Mouse (Mus musculus): ENCODE measurements around the gene Olfr688. TPM values are rescaled to one million over a fixed set of nuclear protein-coding genes. Genes with fewer than 3 reads are reported as not detected.

Olfr688 gene
- not detected in 2 replicates for polyA plus RNA-seq (2012; ENCODE audit: insufficient read depth, insufficient read length, low replicate concordance, missing spikeins)

DNA sequence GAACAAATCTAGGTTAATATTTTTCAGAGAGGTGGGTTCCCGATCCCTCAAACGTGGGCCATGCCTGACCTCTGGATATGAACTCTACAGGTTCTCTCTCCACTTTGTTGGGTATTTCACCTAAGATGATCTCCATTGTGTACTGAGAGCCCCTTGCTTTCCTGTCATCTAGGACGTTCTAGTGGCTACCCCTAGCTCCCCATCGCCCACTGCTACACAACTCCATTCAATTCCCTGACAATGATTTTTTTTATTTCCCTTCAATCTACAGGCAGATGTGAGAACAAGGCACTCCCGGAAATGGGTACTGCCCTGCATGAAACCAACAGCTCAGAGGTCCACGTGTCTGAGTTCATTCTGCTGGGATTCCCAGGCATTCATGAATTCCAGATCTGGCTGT lies at the start of gene Olfr688:
Gene Olfr688, plus strand, starts transcription at position 301 of the 400 bp plus-strand sequence.
- Histone ChIP-seq H3K4me3 (ENCODE audit: insufficient read depth, low read depth, low read length) (no peak within 1 kb of the TSS), H3K27ac (ENCODE audit: insufficient read depth, low read depth, low read length) (no peak within 1 kb of the TSS), H3K4me1 (ENCODE audit: control insufficient read depth, insufficient read depth, low read length) (no peaks in the 10 kb centered on the region)
- TF ChIP-seq POLR2A (IDR thresholded peaks at IDR 0.05; ENCODE audit: insufficient read depth, low read depth, low read length) (no peak), CTCF (IDR thresholded peaks at IDR 0.05; ENCODE audit: insufficient read depth, low read depth, low read length) (no peak)
- 84% methylated on average over 6 of the region's 6 CpGs for WGBS

DNA sequence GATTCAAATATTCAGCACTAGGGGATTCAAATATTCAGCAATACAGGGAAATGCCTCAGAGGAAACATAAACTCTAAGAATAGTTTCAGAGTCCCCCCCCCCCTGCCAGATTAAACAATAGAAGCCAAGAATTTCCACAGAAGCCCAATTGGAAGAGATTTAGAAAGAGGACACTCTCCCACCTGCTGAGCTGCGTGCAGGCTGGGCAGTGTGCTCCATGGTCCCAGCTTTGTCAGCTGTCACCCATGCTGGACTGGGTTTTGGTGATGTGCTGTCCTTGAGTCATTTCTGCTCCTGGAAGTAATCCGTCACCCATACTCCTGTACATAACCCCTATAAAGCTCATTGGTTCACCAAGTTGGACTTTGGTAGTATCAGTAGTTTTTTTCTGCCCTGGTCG lies 40.2 kb upstream of the Olfr688 start:
- TF ChIP-seq CTCF (IDR thresholded peaks at IDR 0.05; ENCODE audit: insufficient read depth, low read depth, low read length): no peak
- 83% methylated on average over 3 of the region's 3 CpGs for WGBS
- Histone ChIP-seq H3K4me3 (ENCODE audit: insufficient read depth, low read depth, low read length) (no peak overlapping the region), H3K27ac (ENCODE audit: insufficient read depth, low read depth, low read length) (no peak overlapping the region), H3K4me1 (ENCODE audit: control insufficient read depth, insufficient read depth, low read length) (no peaks in the 10 kb centered on the region)

DNA sequence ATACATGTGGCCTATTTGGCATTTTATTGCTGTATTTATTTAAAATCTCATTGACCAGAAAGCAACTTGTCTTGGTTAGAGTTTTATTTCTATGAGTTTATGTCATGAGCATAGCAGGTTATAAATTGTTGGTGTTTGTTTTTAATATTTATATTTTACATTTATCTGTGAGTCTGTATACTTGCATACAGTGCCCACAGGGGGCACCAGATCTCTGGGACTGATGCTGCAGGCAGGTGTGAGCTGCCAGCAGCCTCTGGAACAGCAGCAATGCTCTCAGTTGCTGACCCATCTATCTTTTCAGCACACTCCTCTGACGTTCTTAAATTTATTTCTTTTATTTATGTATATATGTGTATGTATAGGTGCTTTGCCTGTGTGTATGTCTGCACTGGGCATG lies 39.7 kb upstream of the Olfr688 start:
- Histone ChIP-seq H3K27ac (ENCODE audit: insufficient read depth, low read depth, low read length) (no peak overlapping the region), H3K4me3 (ENCODE audit: insufficient read depth, low read depth, low read length) (no peak overlapping the region), H3K4me1 (ENCODE audit: control insufficient read depth, insufficient read depth, low read length) (no peaks in the 10 kb centered on the region)
- 65% methylated on average over 1 of the region's 1 CpGs for WGBS
- TF ChIP-seq POLR2A (IDR thresholded peaks at IDR 0.05; ENCODE audit: insufficient read depth, low read depth, low read length) (no peak), CTCF (IDR thresholded peaks at IDR 0.05; ENCODE audit: insufficient read depth, low read depth, low read length) (no peak)

DNA sequence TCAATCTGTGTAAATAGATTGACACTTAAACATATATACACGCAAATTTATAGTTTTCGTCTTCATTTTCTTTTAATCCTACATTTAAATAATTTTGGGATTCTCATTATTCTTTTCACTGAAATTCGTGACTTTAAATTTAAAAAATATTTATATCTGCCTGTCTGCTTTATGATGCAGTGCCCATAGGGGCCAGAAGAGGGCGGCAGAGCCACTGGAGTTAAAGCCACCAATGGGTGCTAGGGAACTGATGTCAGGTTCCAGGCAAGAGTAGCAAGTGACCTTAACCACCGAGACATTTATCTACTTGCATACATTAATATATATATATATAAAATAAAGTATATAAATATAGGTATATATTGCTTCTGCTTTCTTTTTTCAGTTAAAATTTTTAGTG lies 31.2 kb upstream of the Olfr688 start:
- TF ChIP-seq POLR2A (IDR thresholded peaks at IDR 0.05; ENCODE audit: insufficient read depth, low read depth, low read length) (no peak), CTCF (IDR thresholded peaks at IDR 0.05; ENCODE audit: insufficient read depth, low read depth, low read length) (no peak)
- no peak overlapping the region for H3K4me3 ChIP-seq (ENCODE audit: insufficient read depth, low read depth, low read length)
- 68% methylated on average over 5 of the region's 5 CpGs for WGBS
- no peaks in the 10 kb centered on the region for H3K4me1 ChIP-seq (ENCODE audit: control insufficient read depth, insufficient read depth, low read length)
- no peak overlapping the region for H3K27ac ChIP-seq (ENCODE audit: insufficient read depth, low read depth, low read length)

DNA sequence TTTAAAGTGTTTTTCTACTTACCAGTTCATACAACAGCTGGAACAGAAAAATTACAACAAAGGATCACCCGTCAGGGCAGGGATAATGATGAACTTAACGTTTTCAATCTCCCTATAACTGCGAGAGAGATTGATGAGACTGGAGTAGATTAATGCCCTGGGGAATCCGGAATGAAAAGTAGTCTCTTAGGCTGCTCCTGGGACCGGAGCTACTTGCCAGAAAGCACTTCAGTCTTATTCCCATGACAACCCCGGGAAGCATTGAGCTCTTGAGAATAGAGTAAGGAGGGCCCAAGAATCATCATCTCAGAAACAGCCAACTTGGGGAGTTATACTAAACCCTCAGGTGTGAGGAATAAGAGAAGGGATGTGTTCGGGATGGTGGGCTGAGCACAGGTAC lies 15.5 kb upstream of the Olfr688 start:
- TF ChIP-seq CTCF (IDR thresholded peaks at IDR 0.05; ENCODE audit: insufficient read depth, low read depth, low read length) (no peak), POLR2A (IDR thresholded peaks at IDR 0.05; ENCODE audit: insufficient read depth, low read depth, low read length) (no peak)
- H3K27ac ChIP-seq (ENCODE audit: insufficient read depth, low read depth, low read length): no peak overlapping the region
- whole genome bisulfite sequencing: 71% methylated on average over 7 of the region's 7 CpGs
- no peak overlapping the region for H3K4me3 ChIP-seq (ENCODE audit: insufficient read depth, low read depth, low read length)
- H3K4me1 ChIP-seq (ENCODE audit: control insufficient read depth, insufficient read depth, low read length): no peaks in the 10 kb centered on the region

DNA sequence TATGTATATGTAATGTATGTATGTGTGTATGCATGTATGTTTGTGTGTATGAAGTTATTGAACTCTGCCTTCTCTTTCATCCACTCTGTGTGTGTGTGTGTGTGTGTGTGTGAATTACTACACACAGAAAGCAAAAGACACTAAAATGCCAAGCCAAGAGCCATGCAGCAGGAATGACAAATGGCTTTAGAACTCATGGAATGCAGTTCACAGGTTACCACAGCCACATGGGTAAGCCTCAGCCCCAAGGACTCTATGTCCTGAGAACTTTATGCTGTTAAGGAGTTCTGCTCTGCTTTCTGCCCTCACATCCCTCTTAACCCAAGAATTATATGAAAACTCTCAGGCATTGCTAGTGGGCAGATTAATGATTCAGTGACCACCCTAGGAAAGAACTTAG lies 2.2 kb downstream of the Olfr688 start:
- Histone ChIP-seq H3K27ac (ENCODE audit: insufficient read depth, low read depth, low read length) (no peak overlapping the region), H3K4me3 (ENCODE audit: insufficient read depth, low read depth, low read length) (no peak overlapping the region), H3K4me1 (ENCODE audit: control insufficient read depth, insufficient read depth, low read length) (no peaks in the 10 kb centered on the region)
- TF ChIP-seq CTCF (IDR thresholded peaks at IDR 0.05; ENCODE audit: insufficient read depth, low read depth, low read length): no peak
- no peak for TF ChIP-seq POLR2A (IDR thresholded peaks at IDR 0.05; ENCODE audit: insufficient read depth, low read depth, low read length)

DNA sequence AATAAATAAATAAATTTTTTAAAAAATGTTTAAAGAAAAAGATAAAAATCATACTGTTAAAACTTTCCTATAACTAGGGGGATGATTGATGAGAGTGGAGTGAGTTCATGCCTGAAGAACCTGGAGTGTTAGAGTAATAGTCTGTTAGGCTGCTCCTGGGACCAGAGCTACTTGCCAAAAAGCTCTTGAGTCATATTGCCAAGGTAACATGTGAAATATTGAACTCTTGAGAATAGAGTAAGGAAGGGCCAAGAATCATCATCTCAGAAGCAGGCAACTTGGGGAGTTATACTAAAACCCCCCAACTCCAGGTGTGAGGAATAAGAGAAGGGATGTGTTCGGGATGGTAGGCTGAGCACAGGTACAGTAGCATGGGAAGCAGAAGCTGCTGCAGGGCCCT lies 23.0 kb downstream of the Olfr688 start, which contains the start of gene Olfr689:
Gene Olfr689, plus strand, starts transcription at position 301 of the 400 bp plus-strand sequence.
- no peaks in the 10 kb centered on the region for H3K4me1 ChIP-seq (ENCODE audit: control insufficient read depth, insufficient read depth, low read length)
- H3K27ac ChIP-seq (ENCODE audit: insufficient read depth, low read depth, low read length): no peak within 1 kb of the TSS
- WGBS: 79% methylated on average over 1 of the region's 1 CpGs
- H3K4me3 ChIP-seq (ENCODE audit: insufficient read depth, low read depth, low read length): no peak within 1 kb of the TSS
- no peak for TF ChIP-seq POLR2A (IDR thresholded peaks at IDR 0.05; ENCODE audit: insufficient read depth, low read depth, low read length)
- TF ChIP-seq CTCF (IDR thresholded peaks at IDR 0.05; ENCODE audit: insufficient read depth, low read depth, low read length): no peak

DNA sequence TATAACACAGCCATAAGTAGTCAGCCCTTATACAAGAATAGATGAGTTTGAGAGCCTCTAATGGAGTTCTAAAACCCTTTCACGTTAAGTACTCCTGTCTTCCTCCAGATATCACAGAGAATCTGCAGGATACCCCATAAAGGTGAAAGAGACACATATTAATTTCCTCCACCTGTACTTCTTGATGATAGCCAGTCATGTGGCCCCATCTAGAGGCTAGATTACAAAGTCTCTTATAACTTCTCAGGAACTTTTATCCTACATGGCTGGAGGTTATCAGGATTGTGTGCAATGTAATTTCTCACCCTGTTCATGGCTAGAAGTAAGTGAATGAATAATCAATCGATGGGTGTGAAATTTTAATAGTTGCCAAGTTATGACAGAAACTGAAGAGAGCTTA lies 37.4 kb downstream of the Olfr688 start:
- Histone ChIP-seq H3K27ac (ENCODE audit: insufficient read depth, low read depth, low read length) (no peak overlapping the region), H3K4me1 (ENCODE audit: control insufficient read depth, insufficient read depth, low read length) (no peaks in the 10 kb centered on the region), H3K4me3 (ENCODE audit: insufficient read depth, low read depth, low read length) (no peak overlapping the region)
- TF ChIP-seq CTCF (IDR thresholded peaks at IDR 0.05; ENCODE audit: insufficient read depth, low read depth, low read length) (no peak), POLR2A (IDR thresholded peaks at IDR 0.05; ENCODE audit: insufficient read depth, low read depth, low read length) (no peak)
- 78% methylated on average over 2 of the region's 2 CpGs for WGBS

DNA sequence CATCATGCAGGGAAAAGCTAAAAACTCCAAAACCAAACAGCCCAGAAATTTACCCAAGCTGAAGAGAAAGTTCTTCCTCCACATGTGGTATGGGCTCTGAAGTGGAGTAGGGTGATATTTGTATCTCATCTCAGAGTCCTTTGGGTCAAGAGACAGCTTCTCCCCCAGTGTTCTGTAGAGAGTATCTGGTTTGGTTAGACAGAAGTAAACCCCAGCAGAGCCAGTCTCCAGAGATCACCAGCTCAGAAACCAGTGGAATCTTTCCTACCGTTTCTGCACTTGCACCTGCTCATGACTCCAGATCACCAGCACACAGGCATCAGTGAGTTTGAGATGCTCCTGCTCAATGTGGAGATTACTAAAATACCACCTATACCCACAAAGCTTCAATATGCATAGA lies 46.1 kb downstream of the Olfr688 start, which contains the start of gene Olfr690:
Gene Olfr690, minus strand, starts transcription at position 101 of the 400 bp plus-strand sequence.
- Histone ChIP-seq H3K27ac (ENCODE audit: insufficient read depth, low read depth, low read length) (no peak within 1 kb of the TSS), H3K4me1 (ENCODE audit: control insufficient read depth, insufficient read depth, low read length) (peaks cover 2% of the 10 kb centered on the region; the same call in 1 of the 2 replicates), H3K4me3 (ENCODE audit: insufficient read depth, low read depth, low read length) (no peak within 1 kb of the TSS)
- TF ChIP-seq POLR2A (IDR thresholded peaks at IDR 0.05; ENCODE audit: insufficient read depth, low read depth, low read length) (no peak), CTCF (IDR thresholded peaks at IDR 0.05; ENCODE audit: insufficient read depth, low read depth, low read length) (no peak)
- WGBS: 83% methylated on average over 1 of the region's 1 CpGs

Other genes with a start within 250 kb of the Olfr688 start
- not detected in 2 replicates for gene Olfr677, start 236.7 kb upstream of the Olfr688 start, polyA plus RNA-seq (2012; ENCODE audit: insufficient read depth, insufficient read length, low replicate concordance, missing spikeins)
- not detected in 2 replicates for gene Olfr678, start 223.6 kb upstream of the Olfr688 start, polyA plus RNA-seq (2012; ENCODE audit: insufficient read depth, insufficient read length, low replicate concordance, missing spikeins)
- not detected in 2 replicates for gene Olfr679, start 206.9 kb upstream of the Olfr688 start, polyA plus RNA-seq (2012; ENCODE audit: insufficient read depth, insufficient read length, low replicate concordance, missing spikeins)
- not detected in 2 replicates for gene Olfr680-ps1, start 195.3 kb upstream of the Olfr688 start, polyA plus RNA-seq (2012; ENCODE audit: insufficient read depth, insufficient read length, low replicate concordance, missing spikeins)
- not detected in 2 replicates for gene Olfr681, start 171.3 kb upstream of the Olfr688 start, polyA plus RNA-seq (2012; ENCODE audit: insufficient read depth, insufficient read length, low replicate concordance, missing spikeins)
- not detected in 2 replicates for gene Olfr683, start 141.1 kb upstream of the Olfr688 start, polyA plus RNA-seq (2012; ENCODE audit: insufficient read depth, insufficient read length, low replicate concordance, missing spikeins)
- gene Olfr684, start 124.4 kb upstream of the Olfr688 start, polyA plus RNA-seq (2012; ENCODE audit: insufficient read depth, insufficient read length, low replicate concordance, missing spikeins): not detected in 2 replicates
- gene Olfr685, start 102.1 kb upstream of the Olfr688 start, polyA plus RNA-seq (2012; ENCODE audit: insufficient read depth, insufficient read length, low replicate concordance, missing spikeins): not detected in 2 replicates
- gene Olfr686, start 80.6 kb upstream of the Olfr688 start, polyA plus RNA-seq (2012; ENCODE audit: insufficient read depth, insufficient read length, low replicate concordance, missing spikeins): not detected in 2 replicates
- gene Olfr689, start 23.1 kb downstream of the Olfr688 start, polyA plus RNA-seq (2012; ENCODE audit: insufficient read depth, insufficient read length, low replicate concordance, missing spikeins): not detected in 2 replicates
- not detected in 2 replicates for gene Olfr690, start 46.0 kb downstream of the Olfr688 start, polyA plus RNA-seq (2012; ENCODE audit: insufficient read depth, insufficient read length, low replicate concordance, missing spikeins)
- not detected in 2 replicates for gene Olfr691, start 54.2 kb downstream of the Olfr688 start, polyA plus RNA-seq (2012; ENCODE audit: insufficient read depth, insufficient read length, low replicate concordance, missing spikeins)
- gene Olfr692, start 80.1 kb downstream of the Olfr688 start, polyA plus RNA-seq (2012; ENCODE audit: insufficient read depth, insufficient read length, low replicate concordance, missing spikeins): not detected in 2 replicates
- not detected in 2 replicates for gene Gm5901, start 86.9 kb downstream of the Olfr688 start, polyA plus RNA-seq (2012; ENCODE audit: insufficient read depth, insufficient read length, low replicate concordance, missing spikeins)
- gene Fam160a2, start 112.0 kb downstream of the Olfr688 start, polyA plus RNA-seq (2012; ENCODE audit: insufficient read depth, insufficient read length, low replicate concordance, missing spikeins): not detected in 2 replicates
- gene Cnga4, start 116.5 kb downstream of the Olfr688 start, polyA plus RNA-seq (2012; ENCODE audit: insufficient read depth, insufficient read length, low replicate concordance, missing spikeins): not detected in 2 replicates
- gene Cckbr, start 137.6 kb downstream of the Olfr688 start, polyA plus RNA-seq (2012; ENCODE audit: insufficient read depth, insufficient read length, low replicate concordance, missing spikeins): not detected in 2 replicates
- gene Cavin3, start 194.2 kb downstream of the Olfr688 start, polyA plus RNA-seq (2012; ENCODE audit: insufficient read depth, insufficient read length, low replicate concordance, missing spikeins): not detected in 2 replicates